Mouse (Mus musculus) kidney, adult 9 months (tissue): ENCODE measurements at regions not wholly inside any gene's neighbourhood (a gene's known extent, or its start where the extent isn't known, plus 50 kb on each side); places are given as distances from the start of the nearest gene placed in this dataset.
"Not testable (repeated sequence)": the region's sequence is repeated elsewhere in the genome, so short reads cannot be mapped to it uniquely, and the experiment has no call there.

ENCODE experiments used
- DNase-seq: peaks from one replicate; pipeline ENCODE4 v3.0.0; 2022

DNA sequence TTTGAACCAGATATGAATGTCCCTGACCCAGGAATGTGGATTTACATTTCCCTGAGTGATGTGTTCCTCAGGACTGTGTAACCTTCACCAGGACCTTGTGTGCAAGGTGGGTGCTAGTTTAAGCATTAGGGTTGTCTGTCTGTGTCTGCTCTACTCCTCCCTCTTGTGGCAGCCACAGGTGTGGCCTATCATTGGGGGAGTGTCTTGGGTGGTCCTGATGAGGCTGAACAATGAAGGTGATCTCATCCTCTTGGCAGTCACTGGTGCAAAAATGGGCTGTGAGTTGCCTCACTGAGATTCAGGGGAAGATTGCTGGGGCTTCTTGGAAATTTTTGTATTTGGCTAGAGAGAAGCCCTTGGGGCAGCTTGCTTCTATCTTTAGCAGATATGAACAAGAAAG lies 179.4 kb upstream of the Ube2e1 start:
- DNase-seq, result no peak

DNA sequence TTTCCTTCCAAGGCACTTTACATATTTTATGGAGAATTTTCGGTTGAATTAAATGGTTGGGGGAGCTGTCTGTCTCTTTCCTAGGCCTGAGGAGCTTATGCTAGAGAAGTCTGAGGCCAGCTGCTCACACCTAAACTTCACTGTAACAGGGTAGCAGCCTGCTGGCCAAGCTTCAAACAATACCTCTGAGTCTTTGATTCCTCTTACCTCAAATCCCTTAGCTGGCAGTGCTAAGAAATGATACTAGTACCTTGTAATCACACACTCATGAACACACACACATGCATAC lies 176.6 kb upstream of the Ube2e1 start:
- DNase-seq, result no peak

DNA sequence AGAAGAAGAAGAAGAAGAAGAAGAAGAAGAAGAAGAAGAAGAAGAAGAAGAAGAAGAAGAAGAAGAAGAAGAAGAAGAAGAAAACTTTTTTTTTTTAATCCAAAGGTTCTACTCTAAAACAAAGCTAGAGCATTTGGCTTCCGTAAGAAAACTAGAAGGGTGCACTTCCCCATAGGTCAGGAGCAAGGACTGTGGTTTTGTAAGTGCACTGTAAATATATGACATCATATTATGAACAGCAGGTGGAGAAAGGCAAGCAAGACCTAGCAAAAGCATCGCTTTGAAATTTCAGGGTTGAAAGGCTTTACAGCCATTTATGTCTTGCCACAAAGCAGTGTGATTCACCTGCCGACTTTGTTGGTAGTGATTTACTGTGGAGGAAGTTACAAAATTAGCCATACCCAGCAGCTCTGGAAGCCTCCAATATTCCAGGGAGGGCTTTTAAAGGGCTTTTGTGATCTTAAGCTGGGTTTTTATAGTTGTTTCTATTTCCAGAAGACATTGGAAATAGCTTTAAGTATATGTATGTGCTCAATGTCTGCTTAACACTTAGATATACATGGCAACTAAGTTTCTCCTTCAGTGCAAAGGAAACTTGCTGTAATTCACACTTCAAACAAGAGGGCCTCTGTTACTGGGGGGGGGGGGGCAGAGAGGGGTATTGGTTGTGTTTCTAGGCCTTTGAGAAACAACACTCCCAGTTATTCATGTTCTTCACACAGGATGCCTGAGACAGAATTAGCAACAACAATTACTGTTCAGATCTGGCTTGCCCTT lies 176.1 kb upstream of the Ube2e1 start:
- no peak for DNase-seq

DNA sequence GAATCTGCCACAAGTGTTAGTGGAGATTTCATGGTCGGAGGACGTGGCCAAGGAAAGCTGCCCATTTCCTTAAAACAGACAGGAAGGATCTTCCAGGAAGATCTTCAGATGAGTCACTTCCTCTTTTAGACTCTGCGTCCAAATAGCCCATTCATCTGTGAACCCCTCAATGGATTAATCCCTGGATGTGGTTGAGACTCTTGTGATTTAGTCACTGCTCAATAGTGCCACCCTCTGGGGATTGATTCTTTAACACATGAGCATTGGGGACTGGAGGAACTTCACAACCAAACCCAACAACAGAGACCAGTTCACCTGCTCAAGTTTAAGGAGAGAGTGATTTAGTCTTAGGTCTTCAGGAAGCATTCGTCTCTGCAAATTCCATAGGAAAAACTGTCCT lies 174.5 kb upstream of the Ube2e1 start:
- DNase-seq, result peak; percentile 60

DNA sequence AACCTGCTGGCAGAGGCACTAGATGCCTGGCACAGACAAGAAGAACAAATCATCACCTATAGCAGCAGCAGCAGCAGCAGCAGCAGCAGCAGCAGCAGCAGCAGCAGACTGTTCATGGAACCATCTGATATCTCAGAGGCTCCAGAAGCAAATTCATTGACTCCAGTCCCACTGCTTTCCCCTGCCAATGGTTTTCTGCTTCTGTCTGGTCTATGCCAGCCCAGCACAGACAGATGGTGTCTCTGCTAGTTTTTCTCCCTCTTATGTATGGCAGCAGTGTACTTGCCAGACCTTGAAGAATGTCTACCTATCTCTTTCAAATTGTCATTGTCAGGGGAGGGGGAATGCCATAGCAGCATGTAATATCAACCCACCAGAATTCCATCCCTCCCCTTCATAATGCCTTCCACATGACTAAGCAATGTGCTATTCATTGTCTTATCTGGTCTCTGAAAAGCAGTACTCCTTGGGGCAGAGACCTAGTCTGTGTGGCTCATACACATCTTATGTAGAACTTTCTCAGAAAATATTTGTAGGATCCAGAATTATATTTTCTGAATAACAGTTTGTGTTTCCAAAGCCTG lies 168.7 kb upstream of the Ube2e1 start:
- DNase-seq, result no peak

DNA sequence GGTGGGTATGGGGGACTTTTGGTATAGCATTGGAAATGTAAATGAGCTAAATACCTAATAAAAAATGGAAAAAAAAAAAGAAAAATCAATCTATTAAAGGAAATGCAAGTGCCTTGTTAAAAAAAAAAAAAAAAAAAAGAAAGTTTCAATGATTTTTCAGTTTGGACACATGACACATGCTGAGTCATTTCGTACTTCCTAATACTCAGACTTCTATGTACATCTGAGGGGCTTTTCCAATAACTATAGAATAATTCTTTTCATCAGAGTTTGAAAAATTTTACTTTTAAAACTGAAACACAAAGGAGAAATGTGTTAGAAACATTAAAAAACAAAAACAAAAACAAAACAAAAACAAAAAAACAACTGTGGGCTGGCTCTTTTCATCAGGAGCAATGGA lies 162.4 kb upstream of the Ube2e1 start:
- DNase-seq, result no peak

DNA sequence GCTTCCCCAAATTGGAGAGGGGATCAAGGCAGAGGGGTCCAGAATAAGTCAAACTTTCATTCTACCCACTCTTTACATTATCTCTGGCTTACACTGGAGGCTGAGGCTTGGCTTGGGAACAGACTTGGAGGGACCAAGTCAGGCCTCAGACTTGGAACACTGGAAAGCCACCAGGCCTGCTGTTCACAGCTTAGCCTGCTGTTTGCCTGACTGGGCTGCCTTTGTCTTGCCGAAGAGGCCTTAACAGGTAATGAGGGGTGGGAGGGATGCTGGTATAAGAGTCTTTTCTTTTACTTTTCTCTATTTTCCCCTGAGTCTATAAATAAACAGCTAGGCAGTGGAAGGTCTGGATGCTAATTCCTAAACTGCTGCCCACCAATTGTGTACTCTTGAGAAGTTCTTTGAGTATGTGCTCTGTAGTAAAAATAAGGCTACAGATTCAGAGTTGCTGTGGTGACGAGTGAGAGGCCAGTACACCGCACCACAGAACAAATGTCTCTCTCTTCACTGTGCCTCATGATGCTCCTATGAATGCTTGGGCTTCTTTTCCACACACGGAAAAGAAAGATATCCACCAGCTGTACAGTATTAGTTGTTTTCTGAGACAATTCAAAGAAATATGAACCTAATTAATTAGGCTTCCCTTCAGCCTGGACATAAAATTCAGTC lies 154.6 kb upstream of the Ube2e1 start:
- DNase-seq, result no peak

DNA sequence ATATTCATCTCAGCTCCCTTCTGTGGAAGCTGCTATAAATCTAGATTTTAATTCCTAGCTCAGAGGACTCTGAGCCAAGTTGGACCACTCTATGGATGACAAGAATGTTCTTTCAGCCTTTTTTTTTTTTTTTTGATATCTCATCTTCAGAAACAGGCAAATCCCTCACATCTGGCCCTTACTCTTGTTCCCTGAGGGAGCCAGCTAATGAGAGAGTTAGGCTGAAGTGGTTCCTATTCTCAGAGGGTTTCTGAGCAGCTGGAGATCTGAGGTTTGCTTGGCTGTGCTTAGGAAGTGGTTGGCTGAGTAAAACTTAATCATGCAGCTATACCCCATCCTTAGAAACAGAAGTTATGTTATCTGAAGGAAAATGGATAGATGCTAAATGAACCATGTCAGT lies 153.9 kb upstream of the Ube2e1 start:
- no peak for DNase-seq

DNA sequence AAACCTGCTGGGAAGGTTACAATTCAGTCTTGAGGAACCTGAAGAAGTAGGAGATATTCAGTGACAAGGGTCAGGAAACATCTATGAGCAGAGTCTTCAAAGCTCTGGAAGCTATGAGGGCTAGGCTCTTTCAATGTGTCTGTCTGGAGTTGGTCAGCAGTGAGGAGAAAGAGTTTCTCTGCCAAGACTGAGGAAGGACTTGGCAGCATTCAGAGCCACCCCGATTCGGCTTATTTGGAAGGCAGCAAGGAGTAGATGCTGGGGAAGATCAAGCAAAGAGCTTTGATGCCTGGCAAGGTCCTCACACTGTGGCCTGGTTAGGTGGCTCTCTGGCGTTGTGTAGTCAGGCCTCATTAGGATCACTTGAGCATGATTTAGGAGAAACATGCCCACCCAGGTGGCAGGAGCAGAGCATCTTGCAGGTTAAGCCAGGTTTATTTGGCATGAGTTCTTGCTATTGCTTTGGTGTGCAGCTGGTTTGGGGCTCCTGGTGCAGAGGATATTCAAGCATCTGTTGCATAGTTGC lies 145.2 kb upstream of the Ube2e1 start:
- DNase-seq, result no peak

DNA sequence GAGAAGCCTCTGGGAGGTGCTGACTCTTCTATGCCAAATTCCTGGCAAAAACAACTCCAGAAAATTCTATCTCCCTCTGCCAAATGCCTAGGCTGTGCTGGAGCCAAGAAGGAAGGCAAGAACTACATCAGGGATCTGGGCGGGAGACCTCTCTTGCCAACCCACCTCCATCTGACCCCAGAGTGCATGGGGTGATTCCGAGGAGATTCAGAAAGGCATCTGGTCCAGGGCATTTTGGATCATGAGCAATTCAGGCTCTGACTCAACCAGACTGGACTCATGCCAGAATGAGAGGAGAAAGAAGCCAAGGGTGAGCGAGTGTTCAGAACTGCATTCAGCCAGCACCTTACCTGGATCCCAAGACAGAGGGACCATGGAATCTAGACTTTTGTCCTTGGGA lies 137.0 kb upstream of the Ube2e1 start:
- DNase-seq, result no peak

DNA sequence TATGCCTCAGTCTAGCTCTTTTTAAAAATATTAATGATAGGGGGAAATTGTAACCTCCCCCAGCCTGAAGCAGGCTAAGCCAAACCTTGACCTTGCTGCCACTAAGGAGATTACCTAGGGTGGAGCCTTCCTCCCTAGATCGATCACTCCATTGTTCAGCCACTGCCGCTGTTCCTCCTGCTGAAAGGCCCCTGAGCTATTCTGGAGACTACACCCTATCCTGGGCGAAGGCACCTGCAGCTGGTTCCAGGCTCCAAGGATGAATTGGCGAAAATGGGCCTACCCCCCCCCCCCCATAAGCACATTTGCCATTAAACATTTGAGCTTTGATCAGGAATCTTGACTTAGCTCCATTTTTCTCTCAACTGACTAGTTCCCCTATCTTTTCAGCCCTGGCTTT lies 135.2 kb upstream of the Ube2e1 start:
- DNase-seq, result not testable (repeated sequence)

DNA sequence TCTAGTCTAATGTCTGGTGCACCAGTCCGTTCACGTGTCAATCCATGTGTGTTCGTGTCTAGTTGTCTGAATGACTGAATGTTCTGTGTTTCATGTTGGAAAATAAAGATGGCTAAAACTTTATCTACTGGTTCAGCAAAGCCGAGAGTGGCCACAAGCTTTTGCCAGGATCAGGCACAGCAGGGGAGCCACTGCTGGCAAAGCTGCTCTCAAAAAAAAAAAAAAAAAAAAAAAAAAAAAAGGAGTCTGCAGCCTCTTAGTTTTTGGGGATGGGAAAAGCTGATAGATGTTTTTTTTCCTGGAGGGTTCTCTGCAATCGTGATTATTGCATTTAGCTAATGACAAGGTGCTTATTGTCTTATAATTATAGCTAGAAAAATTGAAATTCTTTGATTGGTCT lies 132.5 kb upstream of the Ube2e1 start:
- DNase-seq, result not testable (repeated sequence)

DNA sequence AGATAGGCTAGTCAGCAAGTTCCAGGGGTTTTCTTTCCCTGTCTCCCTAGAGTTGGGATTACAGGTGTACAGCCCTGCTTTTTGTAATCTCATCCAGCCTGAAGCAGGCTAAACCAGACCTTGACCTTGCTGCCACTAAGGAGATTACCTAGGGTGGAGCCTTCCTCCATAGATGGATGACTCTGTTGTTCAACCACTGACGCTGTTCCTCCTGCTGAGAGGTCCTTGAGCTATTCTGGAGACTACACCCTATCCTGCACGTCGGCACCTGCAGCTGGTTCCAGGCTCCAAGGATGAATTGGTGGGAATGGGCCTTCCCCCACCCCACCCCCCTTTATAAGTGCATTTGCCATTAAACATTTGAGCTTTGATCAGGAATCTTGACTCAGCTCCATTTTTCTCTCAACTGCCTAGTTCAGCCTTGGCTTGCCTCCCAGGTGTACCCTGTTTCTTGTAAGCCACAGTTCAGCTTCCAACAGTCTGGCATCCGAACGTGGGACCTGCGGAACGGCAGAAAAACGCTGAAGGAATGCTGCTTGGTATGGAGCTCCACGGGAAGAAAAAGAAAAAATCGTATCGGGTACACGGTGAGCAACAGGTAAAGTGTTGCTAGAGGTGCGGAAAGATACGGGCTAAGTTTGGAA lies 131.7 kb upstream of the Ube2e1 start:
- no peak for DNase-seq

DNA sequence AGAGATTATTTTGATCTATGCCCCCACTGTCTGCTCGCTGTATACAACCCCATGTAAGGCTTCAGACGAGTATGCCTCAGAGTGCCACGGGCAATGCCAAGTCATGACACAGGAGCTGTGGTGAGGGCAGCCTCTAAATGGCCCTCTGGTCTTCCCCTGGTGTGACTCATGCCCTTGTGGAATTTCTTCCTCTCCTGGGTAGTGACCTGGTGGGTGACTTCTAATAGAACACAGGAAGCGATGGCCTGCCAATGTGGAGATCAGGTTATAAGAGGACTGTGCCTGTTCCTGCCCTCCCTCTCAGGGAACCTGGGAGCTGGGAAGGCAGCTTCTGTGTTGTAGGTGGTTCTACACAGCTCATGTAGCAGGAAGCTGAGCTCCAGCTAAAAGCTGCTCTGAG lies 130.7 kb upstream of the Ube2e1 start:
- no peak for DNase-seq

DNA sequence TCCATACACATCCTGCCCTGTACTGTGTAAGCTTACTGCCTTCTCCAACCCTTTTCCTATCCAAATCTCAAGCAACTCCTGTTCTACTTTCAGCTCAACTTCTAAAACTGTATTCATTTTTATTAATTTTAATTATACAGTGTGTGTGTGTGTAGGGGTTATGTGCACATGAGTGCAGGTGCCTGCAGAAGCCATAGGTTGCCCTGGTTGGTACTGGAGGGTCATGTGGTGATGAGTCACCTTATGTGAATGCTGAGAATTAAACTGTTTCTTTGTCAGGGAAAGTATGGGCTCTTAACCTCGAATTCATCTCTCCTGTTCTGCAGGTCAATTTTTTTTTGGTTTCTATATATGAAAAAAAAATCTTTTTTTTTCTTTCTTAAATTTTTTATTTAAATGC lies 117.0 kb upstream of the Ube2e1 start:
- DNase-seq, result no peak

DNA sequence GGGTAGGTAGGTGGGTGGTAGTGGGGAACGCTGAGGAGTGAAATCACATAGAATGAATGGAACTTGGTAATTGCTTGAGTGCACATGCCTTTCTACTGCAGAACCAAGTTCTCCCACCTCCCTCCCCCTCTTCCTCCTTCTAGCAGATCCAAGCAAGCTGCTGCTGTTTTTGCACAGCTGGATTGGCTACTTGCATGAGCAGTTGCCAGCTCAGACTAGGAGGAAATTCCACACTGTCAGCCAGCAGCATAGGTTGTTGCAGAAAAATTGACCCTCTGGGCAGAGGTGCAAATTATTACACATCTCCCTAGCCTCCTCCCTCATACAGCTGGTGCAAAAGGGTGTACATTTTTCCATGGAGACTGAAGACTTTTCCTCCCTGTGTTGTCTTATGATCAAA lies 112.8 kb upstream of the Ube2e1 start:
- no peak for DNase-seq

DNA sequence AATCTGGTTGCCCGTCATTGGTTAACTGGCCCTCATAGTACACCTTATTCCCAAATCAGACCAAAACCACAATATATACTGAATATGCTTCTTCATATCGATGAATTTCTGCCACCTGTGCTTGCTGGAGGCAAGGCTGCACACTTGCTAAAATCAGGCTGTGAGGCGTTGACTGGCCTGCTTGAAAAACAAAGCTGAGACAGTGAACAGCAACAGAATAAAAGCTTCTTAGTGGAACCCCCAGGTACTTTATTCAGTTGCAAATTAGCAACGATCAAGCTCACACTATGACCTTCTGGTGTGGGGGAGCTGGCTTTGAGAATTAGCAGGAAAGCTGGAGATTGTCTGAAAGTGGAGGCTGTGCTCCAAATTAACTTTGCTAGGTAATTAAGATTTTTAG lies 97.3 kb upstream of the Ube2e1 start:
- DNase-seq, result not testable (repeated sequence)

DNA sequence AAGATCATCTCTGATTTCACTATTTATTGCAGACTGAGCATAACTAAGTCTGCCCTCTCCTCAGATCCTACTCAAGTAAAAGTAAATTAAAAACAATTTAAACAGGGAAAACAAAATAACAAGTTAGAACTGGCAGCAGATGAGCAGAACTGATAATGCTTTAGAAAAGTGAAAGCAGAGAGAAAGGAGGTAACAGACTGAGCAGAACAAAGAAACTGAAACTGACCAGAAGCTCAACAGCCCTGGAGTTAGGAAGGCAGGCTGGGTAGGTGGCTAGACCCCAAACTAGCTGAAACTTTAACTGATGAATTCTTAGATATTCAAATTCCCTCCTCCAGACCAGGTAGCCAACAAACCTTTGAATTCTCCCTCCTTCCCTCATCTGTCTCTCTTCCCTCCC lies 94.2 kb upstream of the Ube2e1 start:
- DNase-seq, result no peak

DNA sequence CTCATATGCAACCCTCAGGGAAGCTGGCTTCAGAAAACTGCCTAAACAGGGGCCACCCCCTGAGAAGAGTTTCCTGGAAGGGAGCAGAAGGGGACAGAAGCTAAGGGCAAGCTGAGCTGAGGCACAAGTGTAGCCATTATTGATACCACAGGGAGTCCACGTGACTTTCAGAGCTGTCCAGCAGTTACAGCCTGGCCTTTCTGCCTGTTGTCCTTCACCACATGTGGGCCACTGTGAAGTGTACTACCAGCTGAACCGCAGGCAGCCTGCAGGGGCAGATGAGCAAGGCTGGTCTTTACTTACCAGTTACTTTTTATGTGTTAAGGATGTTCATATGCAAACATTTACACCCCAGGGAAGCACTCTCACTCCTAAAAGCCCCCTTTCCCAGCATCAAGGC lies 85.2 kb upstream of the Ube2e1 start:
- DNase-seq, result no peak

DNA sequence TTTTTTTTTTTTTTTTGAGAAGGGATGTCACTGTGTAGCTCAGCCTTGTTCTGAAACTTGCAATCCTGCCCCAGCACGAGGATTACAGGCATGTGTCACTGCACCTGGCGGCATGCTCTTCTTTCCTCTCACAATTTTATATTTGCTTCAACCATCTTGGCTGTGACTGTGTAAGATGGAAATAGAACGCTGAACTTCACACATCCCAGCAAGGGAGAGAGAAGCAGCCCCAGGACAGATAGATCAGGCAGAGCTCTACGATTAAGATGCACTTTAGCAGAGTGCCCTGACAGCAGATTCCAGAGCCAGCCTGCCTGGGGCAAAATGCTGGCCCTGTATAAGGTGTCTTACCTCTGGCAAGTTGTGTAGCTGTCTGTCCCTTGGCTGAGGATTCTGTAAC lies 84.7 kb upstream of the Ube2e1 start:
- DNase-seq, result no peak

DNA sequence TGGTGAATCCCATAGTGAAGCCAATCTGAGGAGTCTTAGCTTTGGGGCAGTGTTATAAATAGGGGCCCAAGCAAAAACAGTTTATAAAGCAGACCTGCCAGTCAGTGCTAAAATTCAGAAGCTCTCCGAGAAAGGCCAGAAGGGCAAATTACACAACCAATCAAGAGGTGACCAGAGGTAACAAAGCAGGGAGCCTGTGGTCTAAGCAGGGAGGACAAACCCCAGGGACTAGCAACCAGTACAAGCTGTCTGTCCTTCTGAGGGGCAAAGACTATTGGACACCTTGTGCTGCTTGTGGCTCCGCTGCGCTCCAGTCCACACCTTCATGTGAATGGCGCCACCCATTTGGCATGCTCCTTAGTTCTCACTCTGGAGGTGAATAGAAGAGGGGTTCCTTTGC lies 67.3 kb upstream of the Ube2e1 start:
- DNase-seq, result peak; percentile 42

DNA sequence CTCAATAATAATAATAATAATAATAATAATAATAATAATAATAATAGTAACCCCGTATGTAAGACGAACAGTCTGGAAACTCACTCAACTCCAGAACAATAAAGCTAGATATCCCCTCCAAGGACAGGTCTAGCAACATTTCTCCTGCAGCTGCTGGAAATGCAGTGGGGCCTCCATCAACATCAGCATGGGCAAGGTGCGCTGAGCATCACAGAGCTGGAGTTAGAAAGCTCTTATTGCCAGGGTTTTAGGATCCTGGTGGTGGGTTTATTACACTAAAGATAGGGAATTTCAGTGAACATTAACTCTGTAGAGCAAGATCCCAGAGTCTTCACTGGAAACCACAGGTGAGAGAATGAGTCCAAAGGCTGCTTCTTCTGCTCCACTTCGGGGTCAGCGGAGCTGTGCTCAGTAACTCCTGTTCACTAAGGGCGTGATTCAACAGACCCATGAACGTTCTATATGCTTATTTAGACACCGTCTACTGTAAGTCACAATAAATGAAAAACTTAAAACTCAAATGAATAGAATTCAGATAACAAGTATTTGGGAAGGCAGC lies 64.6 kb upstream of the Ube2e1 start:
- DNase-seq, result peak; percentile 31

DNA sequence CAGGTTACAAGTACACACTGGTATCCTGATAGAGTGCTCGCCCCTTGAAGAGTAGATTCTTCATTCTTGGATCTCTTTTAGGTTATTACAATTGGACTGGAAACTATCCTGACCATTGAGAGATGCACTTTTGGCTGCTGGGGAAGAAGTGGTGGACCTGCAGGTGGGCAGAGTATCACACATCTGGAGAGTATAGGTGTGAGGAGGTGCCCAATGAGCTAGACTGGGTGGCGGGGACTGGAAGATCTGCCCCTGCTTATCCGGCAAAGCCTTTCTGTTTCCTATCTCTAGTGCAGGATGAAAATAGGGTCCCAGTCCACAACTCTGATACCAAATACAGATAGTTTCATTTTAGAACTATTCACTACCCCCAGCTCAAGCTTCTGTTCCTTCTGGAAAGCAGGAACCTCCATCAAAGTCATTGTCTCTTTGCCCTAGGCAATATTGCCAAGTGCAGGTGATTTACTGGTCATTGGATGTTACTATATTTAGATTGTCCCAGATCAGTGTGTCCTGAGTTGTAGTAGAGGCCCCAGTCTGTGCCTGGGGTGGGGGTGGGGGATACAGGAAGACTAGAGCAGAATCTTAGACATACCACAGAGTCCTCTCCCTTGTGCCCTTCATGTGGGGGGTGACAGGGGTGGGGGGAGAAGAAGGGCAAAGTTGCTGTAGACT lies 62.5 kb upstream of the Ube2e1 start:
- no peak for DNase-seq
